Mouse (Mus musculus): Measurements from ENCODE around the gene Eif5b.

DNA sequence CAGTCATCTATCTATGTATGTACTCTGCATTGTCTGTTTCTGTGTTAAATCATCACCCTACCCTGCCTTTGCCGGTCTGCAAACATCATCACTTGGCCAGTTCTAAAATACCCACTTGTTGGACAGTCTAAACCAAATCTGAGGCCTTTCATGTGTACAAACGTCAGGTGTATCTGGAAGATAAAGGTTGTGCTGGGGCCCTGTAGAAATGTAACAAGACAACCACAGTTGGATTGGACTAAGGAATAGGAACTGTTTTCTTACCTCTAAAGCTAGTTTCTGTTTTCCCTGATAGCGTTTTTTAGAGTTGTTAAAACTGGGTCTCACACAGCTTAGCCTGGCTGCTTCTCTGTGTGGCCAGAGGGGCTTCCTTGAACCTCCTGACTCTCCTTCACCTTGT lies 1.7 kb downstream of the Eif5b start:
- no peak for TF ChIP-seq POLR2A (IDR thresholded peaks at IDR 0.05; ENCODE audit: borderline replicate concordance, extremely low read depth, low read depth, low read length)
- TF ChIP-seq CTCF (IDR thresholded peaks at IDR 0.05; ENCODE audit: insufficient read depth, low read length), result no peak

Measured in lung, adult 2 months (tissue).